Mouse (Mus musculus) lung, embryonic 15.5 days (tissue): ENCODE results near the gene Lpin2. TPM values are rescaled to one million over a fixed set of nuclear protein-coding genes. Genes with fewer than 3 reads are reported as not detected.

Source experiments
- ATAC-seq: fragments of 200-750 bp; cut with Nextera tagmentation; 2 replicates; pipeline ENCODE4 v1.8.0; 2017; ENCODE audit warnings: moderate number of reproducible peaks, borderline replicate concordance; ENCODE audit not compliant: low FRiP score, low TSS enrichment; ENCODE audit errors: extremely low read depth
- H3K27ac ChIP-seq: fragments of 300-500 bp; sonication (generic); 2 replicates; pipeline ENCODE4 v1.5.1; 2015; ENCODE audit warnings: moderate library complexity, mild to moderate bottlenecking, inconsistent platforms
- H3K27me3 ChIP-seq: fragments of 300-500 bp; sonication (generic); 2 replicates; pipeline ENCODE4 v1.6.1; 2015; ENCODE audit warnings: inconsistent platforms
- H3K36me3 ChIP-seq: fragments of 300-500 bp; sonication (generic); 2 replicates; pipeline ENCODE4 v1.6.1; 2015; ENCODE audit warnings: inconsistent platforms
- H3K4me1 ChIP-seq: fragments of 300-500 bp; sonication (generic); 2 replicates; pipeline ENCODE4 v1.6.1; 2015; ENCODE audit warnings: inconsistent platforms
- H3K4me2 ChIP-seq: fragments of 300-500 bp; sonication (generic); 2 replicates; pipeline ENCODE4 v1.6.1; 2015; ENCODE audit warnings: inconsistent platforms, mild to moderate bottlenecking, moderate library complexity
- H3K4me3 ChIP-seq: fragments of 300-500 bp; sonication (generic); 2 replicates; pipeline ENCODE4 v1.5.1; 2015; ENCODE audit warnings: mild to moderate bottlenecking, inconsistent platforms
- H3K9ac ChIP-seq: fragments of 300-500 bp; sonication (generic); 2 replicates; pipeline ENCODE4 v1.6.1; 2015; ENCODE audit warnings: inconsistent platforms
- H3K9me3 ChIP-seq: fragments of 300-500 bp; sonication (generic); 2 replicates; pipeline ENCODE4 v1.6.1; 2016; ENCODE audit warnings: inconsistent platforms
- WGBS: fragments of 180-500 bp; shearing (Covaris S2); methylation state at CpG from one replicate; pipeline ENCODE4 v1.1.7; 2015; 5-methylcytosine and 5-hydroxymethylcytosine counted together
- polyA plus RNA-seq: library from polyadenylated mRNA; unstranded; fragments of >200 nt; fragmentation: Nextera tagmentation; extraction: Ambion mirVana; gene quantifications from 2 replicates; pipeline ENCODE4 v1.2.1, GENCODE M21; 2015

The Lpin2 gene
- polyA plus RNA-seq, 1 experiment from 2014 or later: 31.8 TPM

GRCm38 (mm10) chr17:71153356-71153755, 29.0 kb upstream of the Lpin2 start:
- Histone ChIP-seq H3K4me3 (no peak overlapping the region), H3K27ac (no peak overlapping the region), H3K4me1 (peaks cover 22% of the 10 kb centered on the region), H3K36me3 (no peaks in the 10 kb centered on the region), H3K9ac (no peak overlapping the region), H3K27me3 (no peaks in the 10 kb centered on the region), H3K4me2 (no peak overlapping the region), H3K9me3 (no peaks in the 10 kb centered on the region)
- WGBS: 40% methylated on average over 4 of the region's 4 CpGs
- no peak for ATAC-seq

- H3K36me3 ChIP-seq: no peaks in the 10 kb centered on the region
- no peaks in the 10 kb centered on the region for H3K27me3 ChIP-seq
- no peaks in the 10 kb centered on the region for H3K9me3 ChIP-seq
- ATAC-seq: no peak
- peaks cover 30% of the 10 kb centered on the region for H3K4me1 ChIP-seq
- no peak overlapping the region for H3K27ac ChIP-seq
- 55% methylated on average over 1 of the region's 1 CpGs for WGBS
- no peak overlapping the region for H3K4me2 ChIP-seq
- no peak overlapping the region for H3K4me3 ChIP-seq
- H3K9ac ChIP-seq: no peak overlapping the region
Measured at GRCm38 (mm10) chr17:71155271-71155670, 27.1 kb upstream of the Lpin2 start.

- no peaks in the 10 kb centered on the region for H3K27me3 ChIP-seq
- 7% methylated on average over 4 of the region's 4 CpGs for WGBS
- ATAC-seq: peak; percentile 87
- H3K27ac ChIP-seq: peak overlapping the region; percentile 86
- no peak overlapping the region for H3K9ac ChIP-seq
- H3K4me2 ChIP-seq: no peak overlapping the region
- H3K4me1 ChIP-seq: peaks cover 28% of the 10 kb centered on the region
- no peaks in the 10 kb centered on the region for H3K9me3 ChIP-seq
- H3K36me3 ChIP-seq: no peaks in the 10 kb centered on the region
- H3K4me3 ChIP-seq: no peak overlapping the region
Measured at GRCm38 (mm10) chr17:71159152-71159567, 23.2 kb upstream of the Lpin2 start.

GRCm38 (mm10) chr17:71159720-71160119, 22.6 kb upstream of the Lpin2 start:
- ATAC-seq: no peak
- H3K27me3 ChIP-seq: no peaks in the 10 kb centered on the region
- H3K27ac ChIP-seq: peak overlapping the region; percentile 86
- H3K4me3 ChIP-seq: no peak overlapping the region
- H3K4me2 ChIP-seq: no peak overlapping the region; the same call in 1 of the 2 replicates
- no peaks in the 10 kb centered on the region for H3K9me3 ChIP-seq
- H3K36me3 ChIP-seq: no peaks in the 10 kb centered on the region
- H3K9ac ChIP-seq: no peak overlapping the region
- 48% methylated on average over 8 of the region's 8 CpGs for WGBS
- H3K4me1 ChIP-seq: peaks cover 26% of the 10 kb centered on the region

- Histone ChIP-seq H3K27me3 (no peaks in the 10 kb centered on the region), H3K4me2 (no peak overlapping the region), H3K9ac (no peak overlapping the region), H3K4me3 (no peak overlapping the region), H3K4me1 (peaks cover 20% of the 10 kb centered on the region), H3K36me3 (no peaks in the 10 kb centered on the region), H3K9me3 (no peaks in the 10 kb centered on the region), H3K27ac (peak overlapping the region; percentile 86)
- WGBS: 85% methylated on average over 8 of the region's 8 CpGs
- ATAC-seq: no peak
Measured at GRCm38 (mm10) chr17:71160244-71160995, 21.9 kb upstream of the Lpin2 start.

- peaks cover 20% of the 10 kb centered on the region for H3K4me1 ChIP-seq
- no peak overlapping the region for H3K4me2 ChIP-seq
- no peak overlapping the region for H3K4me3 ChIP-seq
- 64% methylated on average over 6 of the region's 6 CpGs for WGBS
- no peak overlapping the region for H3K27ac ChIP-seq
- ATAC-seq: peak; percentile 35; the same call in 1 of the 2 replicates
- H3K9me3 ChIP-seq: no peaks in the 10 kb centered on the region
- no peaks in the 10 kb centered on the region for H3K27me3 ChIP-seq
- H3K9ac ChIP-seq: no peak overlapping the region
- no peaks in the 10 kb centered on the region for H3K36me3 ChIP-seq
Measured at GRCm38 (mm10) chr17:71164991-71165390, 17.4 kb upstream of the Lpin2 start.

- WGBS: 40% methylated on average over 5 of the region's 5 CpGs
- H3K27me3 ChIP-seq: no peaks in the 10 kb centered on the region
- H3K4me3 ChIP-seq: no peak overlapping the region
- H3K4me2 ChIP-seq: no peak overlapping the region
- no peak for ATAC-seq
- no peaks in the 10 kb centered on the region for H3K36me3 ChIP-seq
- no peak overlapping the region for H3K9ac ChIP-seq
- H3K27ac ChIP-seq: no peak overlapping the region
- H3K4me1 ChIP-seq: peaks cover 11% of the 10 kb centered on the region
- no peaks in the 10 kb centered on the region for H3K9me3 ChIP-seq
Measured at GRCm38 (mm10) chr17:71168205-71168815, 14.1 kb upstream of the Lpin2 start.

DNA sequence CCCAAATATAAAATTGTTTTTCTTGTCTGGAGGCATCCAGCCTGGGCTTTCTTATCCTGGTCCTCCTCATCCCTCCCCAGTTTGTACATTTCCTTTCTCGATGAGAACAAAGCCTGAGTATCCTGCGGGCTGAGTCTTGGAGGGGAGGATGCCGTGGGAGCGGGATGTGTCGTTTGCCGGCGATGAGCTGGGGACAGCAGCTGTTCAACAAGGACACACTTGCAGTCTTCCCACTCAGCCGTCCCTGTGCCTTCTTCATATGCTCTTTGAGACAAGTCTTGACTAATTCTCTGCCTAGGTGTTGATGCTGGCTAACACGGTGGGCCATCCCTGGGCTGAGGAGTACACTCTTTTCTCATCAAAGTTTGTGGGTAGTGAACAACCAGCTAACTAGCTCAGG, 13.5 kb upstream of the Lpin2 start:
- no peak overlapping the region for H3K9ac ChIP-seq
- ATAC-seq: no peak; the same call in 1 of the 2 replicates
- H3K4me1 ChIP-seq: peaks cover 11% of the 10 kb centered on the region
- H3K9me3 ChIP-seq: no peaks in the 10 kb centered on the region
- no peak overlapping the region for H3K27ac ChIP-seq
- WGBS: 33% methylated on average over 9 of the region's 9 CpGs
- no peaks in the 10 kb centered on the region for H3K27me3 ChIP-seq
- H3K4me2 ChIP-seq: no peak overlapping the region
- no peak overlapping the region for H3K4me3 ChIP-seq
- no peaks in the 10 kb centered on the region for H3K36me3 ChIP-seq

- Histone ChIP-seq H3K36me3 (no peaks in the 10 kb centered on the region), H3K4me3 (no peak overlapping the region), H3K9ac (no peak overlapping the region), H3K4me2 (no peak overlapping the region), H3K27ac (no peak overlapping the region), H3K27me3 (no peaks in the 10 kb centered on the region), H3K4me1 (peaks cover 11% of the 10 kb centered on the region), H3K9me3 (no peaks in the 10 kb centered on the region)
- no peak for ATAC-seq
- WGBS: 29% methylated on average over 1 of the region's 1 CpGs
Measured at GRCm38 (mm10) chr17:71169639-71170038, 12.7 kb upstream of the Lpin2 start.

DNA sequence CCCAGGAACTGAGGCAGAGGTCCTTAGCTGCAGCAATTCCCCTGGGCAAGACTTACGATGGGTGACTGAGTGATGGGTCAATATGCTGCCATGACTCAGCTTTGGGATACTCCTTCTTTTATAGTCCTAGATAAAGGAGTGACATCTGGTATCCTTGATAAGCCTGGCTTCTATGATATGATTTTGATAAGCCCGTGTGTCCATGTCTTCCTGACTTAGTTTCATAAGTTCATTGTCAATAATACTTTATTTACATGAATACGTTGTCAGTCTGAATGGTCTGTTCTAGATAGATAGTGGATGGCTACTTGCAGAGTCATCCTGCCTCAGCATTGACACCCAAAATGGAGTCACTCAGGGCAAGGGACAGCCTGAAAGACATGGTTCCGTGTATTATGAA, 11.2 kb upstream of the Lpin2 start:
- H3K27me3 ChIP-seq: no peaks in the 10 kb centered on the region
- no peaks in the 10 kb centered on the region for H3K9me3 ChIP-seq
- no peak overlapping the region for H3K4me3 ChIP-seq
- WGBS: 75% methylated on average over 4 of the region's 4 CpGs
- no peaks in the 10 kb centered on the region for H3K36me3 ChIP-seq
- H3K4me1 ChIP-seq: peaks cover 11% of the 10 kb centered on the region
- ATAC-seq: no peak
- H3K27ac ChIP-seq: no peak overlapping the region
- no peak overlapping the region for H3K9ac ChIP-seq
- H3K4me2 ChIP-seq: no peak overlapping the region

- H3K27ac ChIP-seq: no peak overlapping the region
- no peaks in the 10 kb centered on the region for H3K9me3 ChIP-seq
- H3K36me3 ChIP-seq: no peaks in the 10 kb centered on the region
- H3K4me3 ChIP-seq: no peak overlapping the region
- peaks cover 11% of the 10 kb centered on the region for H3K4me1 ChIP-seq
- H3K9ac ChIP-seq: no peak overlapping the region
- H3K27me3 ChIP-seq: no peaks in the 10 kb centered on the region
- ATAC-seq: no peak
- WGBS: 66% methylated on average over 4 of the region's 4 CpGs
- H3K4me2 ChIP-seq: no peak overlapping the region
Measured at GRCm38 (mm10) chr17:71177336-71177735, 5.0 kb upstream of the Lpin2 start.

GRCm38 (mm10) chr17:71177949-71178348, 4.4 kb upstream of the Lpin2 start:
- Histone ChIP-seq H3K4me2 (no peak overlapping the region), H3K9me3 (no peaks in the 10 kb centered on the region), H3K4me3 (no peak overlapping the region), H3K27me3 (no peaks in the 10 kb centered on the region), H3K4me1 (peaks cover 17% of the 10 kb centered on the region), H3K27ac (no peak overlapping the region), H3K36me3 (no peaks in the 10 kb centered on the region), H3K9ac (no peak overlapping the region)
- ATAC-seq: no peak
- 66% methylated on average over 2 of the region's 2 CpGs for WGBS
